Mouse (Mus musculus): ENCODE measurements around the gene Gsc. TPM values are rescaled to one million over a fixed set of nuclear protein-coding genes. Genes with fewer than 3 reads are reported as not detected.

Gsc gene
- total and polyA plus RNA-seq, 2 experiments from 2014 or later = not detected

GRCm38 (mm10) chr12:104485161-104485560 lies 12.0 kb upstream of the Gsc start:
- H3K9ac ChIP-seq (replicated peaks; ENCODE audit: low read depth, low read length) = no peak overlapping the region
- ATAC-seq (ENCODE audit: insufficient read depth, low read depth) = no peak
- no peak overlapping the region for H3K4me2 ChIP-seq (ENCODE audit: low read depth, low read length)
- peaks cover 34% of the 10 kb centered on the region for H3K27me3 ChIP-seq (ENCODE audit: control insufficient read depth, insufficient read depth, low read length)
- H3K27ac ChIP-seq (ENCODE audit: low read depth) = no peak overlapping the region
- TF ChIP-seq CTCF (IDR thresholded peaks at IDR 0.05; ENCODE audit: low read depth) = no peak
- no peak for TF ChIP-seq EP300 (IDR thresholded peaks at IDR 0.05; ENCODE audit: low read depth)
- DNase-seq (ENCODE audit: low spot score) = no peak
- H3K4me1 ChIP-seq (ENCODE audit: control insufficient read depth, insufficient read depth) = no peaks in the 10 kb centered on the region
- WGBS = 16% methylated on average over 3 of the region's 3 CpGs
- H3K4me3 ChIP-seq (ENCODE audit: low read depth, low read length) = no peak overlapping the region
- H3K36me3 ChIP-seq (replicated peaks; ENCODE audit: control insufficient read depth, insufficient read depth, low read length) = no peaks in the 10 kb centered on the region
- H3K9me3 ChIP-seq (replicated peaks; ENCODE audit: control insufficient read depth, low read length) = no peaks in the 10 kb centered on the region

- H3K27ac ChIP-seq (ENCODE audit: low read depth) = no peak overlapping the region
- no peak overlapping the region for H3K4me2 ChIP-seq (ENCODE audit: low read depth, low read length)
- WGBS = 74% methylated on average over 10 of the region's 10 CpGs
- no peak overlapping the region for H3K9ac ChIP-seq (replicated peaks; ENCODE audit: low read depth, low read length)
- TF ChIP-seq CTCF (IDR thresholded peaks at IDR 0.05; ENCODE audit: low read depth) (no peak), EP300 (IDR thresholded peaks at IDR 0.05; ENCODE audit: low read depth) (no peak)
- H3K4me3 ChIP-seq (ENCODE audit: low read depth, low read length) = no peak overlapping the region
- H3K36me3 ChIP-seq (replicated peaks; ENCODE audit: control insufficient read depth, insufficient read depth, low read length) = no peaks in the 10 kb centered on the region
- H3K9me3 ChIP-seq (replicated peaks; ENCODE audit: control insufficient read depth, low read length) = no peaks in the 10 kb centered on the region
- H3K27me3 ChIP-seq (ENCODE audit: control insufficient read depth, insufficient read depth, low read length) = peaks cover 61% of the 10 kb centered on the region
- no peak for DNase-seq (ENCODE audit: low spot score)
- H3K4me1 ChIP-seq (ENCODE audit: control insufficient read depth, insufficient read depth) = no peaks in the 10 kb centered on the region
- ATAC-seq (ENCODE audit: insufficient read depth, low read depth) = no peak
These were observed 7.9 kb upstream of the Gsc start for GRCm38 (mm10) chr12:104481007-104481406.

GRCm38 (mm10) chr12:104478193-104478592 lies 5.1 kb upstream of the Gsc start:
- Histone ChIP-seq H3K9me3 (replicated peaks; ENCODE audit: control insufficient read depth, low read length) (no peaks in the 10 kb centered on the region), H3K4me2 (ENCODE audit: low read depth, low read length) (no peak overlapping the region), H3K9ac (replicated peaks; ENCODE audit: low read depth, low read length) (no peak overlapping the region), H3K4me1 (ENCODE audit: control insufficient read depth, insufficient read depth) (0 out of 2 replicates have a peak, but pooled peaks cover 4% of the 10 kb centered on the region), H3K4me3 (ENCODE audit: low read depth, low read length) (no peak overlapping the region), H3K27me3 (ENCODE audit: control insufficient read depth, insufficient read depth, low read length) (peaks cover 77% of the 10 kb centered on the region), H3K27ac (ENCODE audit: low read depth) (no peak overlapping the region), H3K36me3 (replicated peaks; ENCODE audit: control insufficient read depth, insufficient read depth, low read length) (no peaks in the 10 kb centered on the region)
- DNase-seq (ENCODE audit: low spot score) (no peak), ATAC-seq (ENCODE audit: insufficient read depth, low read depth) (no peak)
- 4% methylated on average over 4 of the region's 4 CpGs for WGBS
- TF ChIP-seq CTCF (IDR thresholded peaks at IDR 0.05; ENCODE audit: low read depth) (no peak), EP300 (IDR thresholded peaks at IDR 0.05; ENCODE audit: low read depth) (no peak)

GRCm38 (mm10) chr12:104477501-104477900 lies 4.4 kb upstream of the Gsc start:
- WGBS = 10% methylated on average over 7 of the region's 7 CpGs
- H3K9ac ChIP-seq (replicated peaks; ENCODE audit: low read depth, low read length) = no peak overlapping the region
- no peak for ATAC-seq (ENCODE audit: insufficient read depth, low read depth)
- 0 out of 2 replicates have a peak, but pooled peaks cover 9% of the 10 kb centered on the region for H3K4me1 ChIP-seq (ENCODE audit: control insufficient read depth, insufficient read depth)
- no peaks in the 10 kb centered on the region for H3K9me3 ChIP-seq (replicated peaks; ENCODE audit: control insufficient read depth, low read length)
- H3K27ac ChIP-seq (ENCODE audit: low read depth) = no peak overlapping the region
- peaks cover 84% of the 10 kb centered on the region for H3K27me3 ChIP-seq (ENCODE audit: control insufficient read depth, insufficient read depth, low read length)
- H3K36me3 ChIP-seq (replicated peaks; ENCODE audit: control insufficient read depth, insufficient read depth, low read length) = no peaks in the 10 kb centered on the region
- H3K4me3 ChIP-seq (ENCODE audit: low read depth, low read length) = no peak overlapping the region
- DNase-seq (ENCODE audit: low spot score) = no peak
- TF ChIP-seq CTCF (IDR thresholded peaks at IDR 0.05; ENCODE audit: low read depth) (no peak), EP300 (IDR thresholded peaks at IDR 0.05; ENCODE audit: low read depth) (no peak)
- H3K4me2 ChIP-seq (ENCODE audit: low read depth, low read length) = no peak overlapping the region

- no peak for TF ChIP-seq CTCF (IDR thresholded peaks at IDR 0.05; ENCODE audit: low read depth)
- TF ChIP-seq EP300 (IDR thresholded peaks at IDR 0.05; ENCODE audit: low read depth) = no peak
- no peak for DNase-seq (ENCODE audit: low spot score)
These were observed 3.9 kb upstream of the Gsc start for GRCm38 (mm10) chr12:104477066-104477465.

GRCm38 (mm10) chr12:104475946-104476345 lies 2.8 kb upstream of the Gsc start:
- no peak for DNase-seq (ENCODE audit: low spot score)
- Histone ChIP-seq H3K9me3 (replicated peaks; ENCODE audit: control insufficient read depth, low read length) (no peaks in the 10 kb centered on the region), H3K27me3 (ENCODE audit: control insufficient read depth, insufficient read depth, low read length) (peaks cover 96% of the 10 kb centered on the region), H3K27ac (ENCODE audit: low read depth) (no peak overlapping the region), H3K4me1 (ENCODE audit: control insufficient read depth, insufficient read depth) (0 out of 2 replicates have a peak, but pooled peaks cover 9% of the 10 kb centered on the region), H3K9ac (replicated peaks; ENCODE audit: low read depth, low read length) (no peak overlapping the region), H3K4me2 (ENCODE audit: low read depth, low read length) (no peak overlapping the region), H3K36me3 (replicated peaks; ENCODE audit: control insufficient read depth, insufficient read depth, low read length) (no peaks in the 10 kb centered on the region), H3K4me3 (ENCODE audit: low read depth, low read length) (no peak overlapping the region)
- TF ChIP-seq CTCF (IDR thresholded peaks at IDR 0.05; ENCODE audit: low read depth) (no peak), EP300 (IDR thresholded peaks at IDR 0.05; ENCODE audit: low read depth) (no peak)
- WGBS = 4% methylated on average over 21 of the region's 21 CpGs
- ATAC-seq (ENCODE audit: insufficient read depth, low read depth) = no peak

More at GRCm38 (mm10) chr12:104477066-104477465, 3.9 kb upstream of the Gsc start:
- Histone ChIP-seq H3K4me3 (ENCODE audit: low read depth, low read length) (no peak overlapping the region), H3K36me3 (replicated peaks; ENCODE audit: control insufficient read depth, insufficient read depth, low read length) (no peaks in the 10 kb centered on the region), H3K27ac (ENCODE audit: low read depth) (no peak overlapping the region), H3K9me3 (replicated peaks; ENCODE audit: control insufficient read depth, low read length) (no peaks in the 10 kb centered on the region), H3K9ac (replicated peaks; ENCODE audit: low read depth, low read length) (no peak overlapping the region), H3K4me2 (ENCODE audit: low read depth, low read length) (no peak overlapping the region), H3K27me3 (ENCODE audit: control insufficient read depth, insufficient read depth, low read length) (peaks cover 88% of the 10 kb centered on the region), H3K4me1 (ENCODE audit: control insufficient read depth, insufficient read depth) (0 out of 2 replicates have a peak, but pooled peaks cover 9% of the 10 kb centered on the region)
- WGBS = 3% methylated on average over 12 of the region's 12 CpGs
- ATAC-seq (ENCODE audit: insufficient read depth, low read depth) = no peak
